Mouse (Mus musculus): ENCODE measurements around the gene Dact3.
A peak's percentile ranks its signal among the peaks of the same experiment; 100 is the strongest.

The Dact3 gene

GRCm38 (mm10) chr7:16915461-16916340 is 40.6 kb downstream of the Dact3 start:
- DNase-seq (ENCODE audit: low read depth, low spot score), result no peak

- no peak for DNase-seq (ENCODE audit: low read depth, low spot score)
Measured at GRCm38 (mm10) chr7:16916342-16917265, 41.5 kb downstream of the Dact3 start.

GRCm38 (mm10) chr7:16917447-16917846 is 42.3 kb downstream of the Dact3 start:
- no peak for DNase-seq (ENCODE audit: low read depth, low spot score)

GRCm38 (mm10) chr7:16918014-16918413 is 42.9 kb downstream of the Dact3 start:
- no peak for DNase-seq (ENCODE audit: low read depth, low spot score)

GRCm38 (mm10) chr7:16918670-16919069 is 43.6 kb downstream of the Dact3 start:
- DNase-seq (ENCODE audit: low read depth, low spot score), result no peak

GRCm38 (mm10) chr7:16919395-16920149 is 44.5 kb downstream of the Dact3 start:
- DNase-seq (ENCODE audit: low read depth, low spot score), result no peak

- DNase-seq (ENCODE audit: low read depth, low spot score), result no peak
Measured at GRCm38 (mm10) chr7:16920150-16920579, 45.0 kb downstream of the Dact3 start.

- DNase-seq (ENCODE audit: low read depth, low spot score), result no peak
Measured at GRCm38 (mm10) chr7:16920818-16921791, 46.0 kb downstream of the Dact3 start.

- DNase-seq (ENCODE audit: low read depth, low spot score), result peak; percentile 68
Measured at GRCm38 (mm10) chr7:16921881-16922335, 46.8 kb downstream of the Dact3 start.

- DNase-seq (ENCODE audit: low read depth, low spot score), result no peak
Measured at GRCm38 (mm10) chr7:16922360-16922973, 47.4 kb downstream of the Dact3 start.

GRCm38 (mm10) chr7:16923283-16924036 is 48.3 kb downstream of the Dact3 start:
- DNase-seq (ENCODE audit: low read depth, low spot score), result no peak

- DNase-seq (ENCODE audit: low read depth, low spot score), result peak; percentile 100
Measured at GRCm38 (mm10) chr7:16924037-16924834, 49.1 kb downstream of the Dact3 start, which contains the start of gene Calm3. TSS of gene Calm3 (minus strand) at chr7:16924114.

GRCm38 (mm10) chr7:16928341-16928740 is 53.2 kb downstream of the Dact3 start:
- no peak for DNase-seq (ENCODE audit: low read depth, low spot score)

- no peak for DNase-seq (ENCODE audit: low read depth, low spot score)
Measured at GRCm38 (mm10) chr7:16930850-16931249, 55.7 kb downstream of the Dact3 start.

- DNase-seq (ENCODE audit: low read depth, low spot score), result peak; percentile 74
Measured at GRCm38 (mm10) chr7:16931968-16932627, 57.0 kb downstream of the Dact3 start.

- no peak for DNase-seq (ENCODE audit: low read depth, low spot score)
Measured at GRCm38 (mm10) chr7:16932704-16933577, 57.8 kb downstream of the Dact3 start.
